Mouse (Mus musculus) kidney, adult 9 months (tissue): Measurements from ENCODE around the gene Catspere2.

Experiments used
- DNase-seq: peaks from one replicate; pipeline ENCODE4 v3.0.0; 2022

Gene Catspere2

DNA sequence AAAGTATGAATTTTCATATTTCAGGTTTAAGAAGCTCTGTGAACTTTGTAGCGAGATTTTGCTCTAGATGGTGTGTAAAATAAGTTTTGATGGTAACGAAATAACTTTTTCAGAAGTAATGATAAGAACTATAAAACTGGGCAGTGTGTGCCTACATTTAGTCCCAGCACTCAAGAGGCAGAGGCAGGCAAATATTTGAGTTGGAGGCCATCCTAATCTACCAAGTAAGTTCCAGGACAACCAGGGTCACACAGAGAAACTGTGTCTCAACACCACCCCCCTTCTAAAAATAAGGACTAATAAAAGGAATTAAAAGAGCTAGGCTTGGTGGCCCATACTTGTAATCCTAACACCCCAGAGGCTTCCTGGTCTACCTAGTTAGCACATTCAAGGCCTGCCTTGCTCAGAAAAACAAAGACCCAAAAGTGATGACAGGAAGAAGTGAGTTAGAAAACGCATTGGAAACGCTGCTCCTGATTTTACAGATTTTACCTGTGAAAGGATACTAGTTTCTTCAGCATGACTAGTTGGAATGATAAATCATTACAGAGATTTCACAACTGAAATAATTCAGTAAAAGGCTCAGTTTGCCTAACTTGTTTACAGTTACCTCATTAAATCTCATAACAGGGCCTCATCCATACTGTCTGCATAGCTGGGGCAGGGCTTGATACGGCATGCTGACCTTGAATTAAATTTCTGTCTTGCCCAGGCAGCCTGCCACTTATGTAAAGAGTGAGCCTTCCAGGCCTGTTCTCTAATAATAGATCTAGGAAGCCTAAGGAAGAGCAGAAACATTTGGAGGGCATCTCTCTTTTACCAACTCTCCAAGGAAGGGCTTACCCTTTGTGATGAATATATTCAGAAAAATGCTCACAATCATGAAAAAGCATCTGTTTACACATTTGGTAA is 236.2 kb downstream of the Catspere2 start:
- DNase-seq: no peak
